Mouse (Mus musculus): ENCODE measurements around the gene Tnfrsf1a. TPM values are rescaled to one million over a fixed set of nuclear protein-coding genes. Genes with fewer than 3 reads are reported as not detected.
"Not testable (repeated sequence)": the region's sequence is repeated elsewhere in the genome, so short reads cannot be mapped to it uniquely, and the experiment has no call there.

The Tnfrsf1a gene
- polyA plus RNA-seq (2017; shearing (Covaris generic)) = 10 to 100 TPM; 23.3 to 28.5 (median 24.7) TPM

DNA sequence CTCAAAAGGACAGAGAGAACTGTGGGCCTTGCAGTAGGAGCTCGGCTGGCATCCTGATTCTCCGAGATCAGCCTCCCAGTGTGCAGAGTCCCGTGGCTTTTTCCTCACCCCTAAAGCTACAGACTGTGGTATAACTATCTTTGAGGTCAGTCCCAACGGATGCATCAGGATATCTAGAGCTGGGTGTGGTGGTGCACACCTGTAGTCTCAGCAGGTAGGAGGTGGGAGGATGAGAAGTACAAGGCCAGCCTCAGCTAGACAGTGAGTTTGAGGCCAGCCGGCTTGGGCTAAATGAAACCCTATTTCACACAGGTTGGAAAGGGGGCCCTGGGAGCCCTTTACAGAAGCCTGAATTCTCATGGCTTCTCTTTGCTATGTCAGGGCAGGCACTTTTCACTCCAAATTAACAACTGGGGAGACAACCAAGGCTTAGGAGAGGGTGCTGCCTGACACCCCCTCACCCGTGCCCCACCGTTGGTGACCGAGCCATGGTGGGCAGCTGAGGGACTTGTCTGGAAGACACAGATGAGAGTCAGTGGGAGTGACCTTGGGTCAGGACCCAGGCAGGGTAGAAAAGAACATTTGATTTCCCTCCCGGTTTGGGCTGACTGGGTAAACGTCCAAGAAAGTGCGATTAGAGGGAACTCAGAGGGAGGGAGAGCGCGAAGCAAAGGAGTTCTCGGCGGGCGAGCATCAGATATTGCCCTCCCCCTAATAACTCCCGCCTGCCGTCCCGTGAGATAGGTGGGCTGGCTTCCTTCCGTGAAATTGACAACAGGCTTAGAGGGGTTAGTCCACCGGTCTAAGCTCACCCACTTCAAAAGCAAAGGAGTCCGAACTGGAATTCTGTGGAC is at the start of gene Tnfrsf1a:
Tnfrsf1a (plus strand) TSS at position 642 of the 854 bp plus-strand sequence.
- peak; percentile 1 for ATAC-seq

DNA sequence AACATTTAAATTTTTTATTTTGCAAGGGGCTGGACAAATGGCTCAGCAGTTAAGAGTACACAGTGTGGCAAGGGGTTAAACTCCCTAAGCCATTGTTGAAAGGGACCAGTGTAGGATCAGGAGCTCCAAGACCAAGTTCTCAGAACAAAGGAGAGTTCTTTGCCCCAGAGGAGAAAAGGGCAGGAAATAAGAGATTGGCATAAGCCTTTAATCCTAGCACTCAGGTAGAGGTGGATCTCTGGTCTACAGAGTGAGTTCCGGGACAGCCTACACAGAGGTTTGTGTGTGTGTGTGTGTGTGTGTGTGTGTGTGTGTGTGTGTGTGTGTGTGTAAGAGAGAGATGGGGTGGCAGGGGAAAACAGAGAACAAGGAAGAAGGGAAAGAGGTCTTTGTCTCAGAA is 48.2 kb upstream of the Tnfrsf1a start:
- ATAC-seq = no peak

DNA sequence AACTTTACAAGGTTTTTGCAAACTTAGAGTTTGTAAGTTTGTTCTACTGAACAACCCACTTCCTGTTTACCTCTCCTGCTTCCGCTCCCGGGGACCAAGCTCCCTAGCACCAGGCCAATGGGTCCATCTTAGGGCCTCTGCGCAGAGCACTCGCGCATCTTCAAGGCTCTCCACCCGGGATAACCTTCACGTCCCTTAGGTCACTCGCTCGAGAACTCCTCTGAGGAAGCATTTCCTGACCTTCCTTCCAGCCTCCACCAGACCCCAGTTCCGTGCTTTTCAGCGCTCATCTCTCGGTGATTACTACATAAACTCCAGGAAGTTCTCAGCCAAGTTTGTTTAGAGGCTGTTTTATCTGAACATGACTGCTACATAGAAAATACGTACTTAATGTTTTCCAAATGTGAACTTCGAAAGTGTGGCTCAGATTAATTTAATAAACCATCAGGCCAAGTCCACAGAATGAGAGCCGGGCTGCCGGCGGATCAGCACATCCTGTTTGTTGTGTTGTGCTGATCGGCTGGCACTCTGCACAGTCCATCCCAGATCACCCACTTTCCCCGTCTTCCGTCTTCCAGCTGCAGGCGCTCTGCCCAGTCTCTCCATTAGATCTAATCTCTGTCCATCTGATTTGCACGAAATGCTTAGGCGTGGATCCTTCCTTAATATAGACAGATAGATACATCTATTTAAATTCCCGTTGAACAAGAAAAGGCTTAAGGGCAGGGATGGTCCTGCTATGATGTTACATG is 46.8 kb upstream of the Tnfrsf1a start:
- no peak for ATAC-seq

DNA sequence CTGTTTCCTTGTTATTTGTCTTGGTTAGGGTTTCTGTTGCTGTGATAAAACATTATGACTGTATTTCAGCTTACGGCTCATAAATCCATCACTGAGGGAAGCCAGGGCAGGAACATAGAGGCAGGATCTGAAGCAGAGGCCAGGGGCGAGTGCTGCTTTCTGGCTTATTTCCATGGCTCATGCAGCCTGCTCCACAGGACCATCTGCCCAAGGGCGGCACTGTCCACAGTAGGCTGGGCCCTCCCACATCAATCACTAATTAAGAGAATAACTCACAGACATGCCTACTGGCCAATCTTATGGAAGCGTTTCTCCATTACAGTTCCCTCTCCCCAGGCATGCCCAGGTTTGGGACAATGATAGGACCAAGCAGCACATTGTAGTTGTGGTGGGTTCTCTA is 45.9 kb upstream of the Tnfrsf1a start:
- no peak for ATAC-seq

DNA sequence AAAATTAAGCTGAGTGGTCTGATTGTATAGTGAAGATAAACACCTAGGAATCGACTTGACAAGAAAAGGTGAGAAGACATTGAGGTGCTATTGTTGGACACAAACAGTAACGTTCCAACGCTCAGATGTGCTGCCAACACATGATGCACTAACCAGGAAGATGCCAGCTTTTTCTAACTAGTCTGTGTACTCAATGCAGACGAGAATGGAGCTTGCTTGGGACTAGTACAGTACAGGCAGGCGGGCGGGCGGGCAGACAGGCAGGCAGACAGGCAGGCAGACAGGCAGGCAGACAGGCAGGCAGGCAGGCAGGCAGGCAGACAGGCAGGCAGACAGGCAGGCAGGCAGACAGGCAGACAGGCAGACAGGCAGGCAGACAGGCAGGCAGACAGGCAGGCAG is 44.8 kb upstream of the Tnfrsf1a start:
- not testable (repeated sequence) for ATAC-seq

DNA sequence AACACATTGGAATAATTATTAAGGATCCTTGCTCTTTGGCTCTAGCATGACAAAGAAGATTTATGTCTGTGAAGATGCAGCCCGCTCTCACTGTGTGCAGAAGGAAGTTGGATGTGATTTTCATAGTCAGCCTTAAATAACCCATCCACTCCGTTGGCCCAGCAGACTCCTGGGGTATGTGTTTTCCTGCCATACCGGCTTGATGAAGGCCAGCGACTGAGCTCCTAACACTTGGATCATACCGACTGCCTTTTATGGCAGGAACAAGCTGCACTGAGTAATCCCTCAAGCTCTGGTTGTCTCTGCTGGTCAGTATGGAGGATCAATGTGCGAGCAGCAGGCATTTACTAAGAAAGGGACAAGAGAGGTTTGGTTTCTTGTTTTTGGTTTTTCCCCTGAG is 43.7 kb upstream of the Tnfrsf1a start:
- no peak for ATAC-seq

DNA sequence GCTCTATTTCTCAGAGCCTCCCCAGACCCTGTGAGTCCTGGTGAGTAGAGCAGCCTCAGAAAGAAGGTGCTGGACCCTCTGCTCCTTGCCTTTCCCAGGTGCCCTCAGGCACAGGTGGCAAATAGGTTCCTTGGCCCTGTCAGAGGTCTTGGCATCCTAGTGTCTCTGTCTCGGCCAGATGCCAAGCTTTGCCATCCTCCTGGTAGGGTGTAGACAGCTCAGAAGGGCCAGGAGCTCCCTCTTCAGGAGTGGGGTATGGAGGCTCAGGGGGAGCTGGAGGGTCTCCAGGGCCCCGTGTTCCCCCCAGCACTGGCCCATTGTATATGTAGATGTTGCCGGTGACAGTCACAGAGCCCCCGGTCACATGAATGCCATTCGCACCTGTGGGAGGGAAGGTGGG is 42.1 kb upstream of the Tnfrsf1a start:
- ATAC-seq = no peak

DNA sequence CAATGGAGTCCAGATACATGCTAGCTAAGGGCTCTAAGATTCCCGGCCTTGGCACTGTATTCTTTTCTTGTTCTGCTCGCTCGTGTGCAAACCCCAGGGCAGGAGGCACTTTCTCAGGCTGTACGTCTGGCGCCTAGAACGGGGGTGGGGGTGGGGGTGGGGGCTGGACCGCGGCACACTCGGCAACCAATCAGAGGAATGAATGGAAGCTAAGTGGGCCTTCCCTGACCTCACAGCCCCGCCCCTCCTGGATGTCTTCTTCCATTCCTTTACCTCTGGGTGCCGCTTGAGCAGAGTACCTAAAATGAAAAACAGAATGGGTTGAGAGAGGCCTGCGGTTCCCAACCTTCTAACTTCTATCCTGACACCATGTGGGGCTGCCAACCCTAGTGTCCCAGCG is 40.2 kb upstream of the Tnfrsf1a start:
- ATAC-seq = no peak

DNA sequence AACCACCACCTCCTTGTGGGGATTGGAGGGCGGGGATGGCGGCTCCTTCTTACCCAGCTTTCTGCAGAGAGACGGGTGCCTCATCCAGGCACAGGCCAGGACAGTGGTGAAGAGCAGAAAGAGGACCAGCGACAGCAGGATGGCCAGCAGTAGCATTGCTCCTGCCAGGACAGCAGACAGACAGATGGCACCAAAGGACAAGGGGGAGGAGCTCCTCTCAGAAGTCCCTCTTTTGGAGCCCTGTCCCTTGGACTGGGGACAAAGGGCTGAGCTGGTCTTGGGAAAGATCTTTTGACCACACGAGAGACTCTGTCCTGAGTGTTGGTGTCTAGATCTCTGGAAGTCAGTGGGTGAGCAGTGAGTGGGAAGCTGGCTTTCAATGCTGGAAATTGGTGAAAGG is 39.8 kb upstream of the Tnfrsf1a start:
- no peak for ATAC-seq

DNA sequence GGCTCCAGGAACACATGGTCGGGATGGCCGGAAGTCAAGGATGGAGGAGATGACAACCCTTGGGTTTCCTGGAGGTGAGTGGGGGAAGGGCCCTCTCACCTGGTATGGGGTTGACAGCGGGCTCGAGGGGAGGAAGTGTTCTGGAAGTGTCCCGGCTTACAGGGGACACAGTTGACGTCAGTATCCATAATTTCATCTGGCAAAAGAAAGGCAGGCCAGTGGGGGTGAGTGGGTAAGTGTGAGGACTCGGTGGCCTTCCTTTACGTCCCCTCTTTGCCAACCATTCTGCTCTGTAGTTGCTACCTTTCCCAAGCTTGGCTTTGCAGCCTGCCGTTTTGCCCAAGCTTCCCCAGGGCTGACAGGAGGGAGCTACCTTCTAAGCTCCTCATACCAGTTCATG is 37.0 kb upstream of the Tnfrsf1a start:
- no peak for ATAC-seq

DNA sequence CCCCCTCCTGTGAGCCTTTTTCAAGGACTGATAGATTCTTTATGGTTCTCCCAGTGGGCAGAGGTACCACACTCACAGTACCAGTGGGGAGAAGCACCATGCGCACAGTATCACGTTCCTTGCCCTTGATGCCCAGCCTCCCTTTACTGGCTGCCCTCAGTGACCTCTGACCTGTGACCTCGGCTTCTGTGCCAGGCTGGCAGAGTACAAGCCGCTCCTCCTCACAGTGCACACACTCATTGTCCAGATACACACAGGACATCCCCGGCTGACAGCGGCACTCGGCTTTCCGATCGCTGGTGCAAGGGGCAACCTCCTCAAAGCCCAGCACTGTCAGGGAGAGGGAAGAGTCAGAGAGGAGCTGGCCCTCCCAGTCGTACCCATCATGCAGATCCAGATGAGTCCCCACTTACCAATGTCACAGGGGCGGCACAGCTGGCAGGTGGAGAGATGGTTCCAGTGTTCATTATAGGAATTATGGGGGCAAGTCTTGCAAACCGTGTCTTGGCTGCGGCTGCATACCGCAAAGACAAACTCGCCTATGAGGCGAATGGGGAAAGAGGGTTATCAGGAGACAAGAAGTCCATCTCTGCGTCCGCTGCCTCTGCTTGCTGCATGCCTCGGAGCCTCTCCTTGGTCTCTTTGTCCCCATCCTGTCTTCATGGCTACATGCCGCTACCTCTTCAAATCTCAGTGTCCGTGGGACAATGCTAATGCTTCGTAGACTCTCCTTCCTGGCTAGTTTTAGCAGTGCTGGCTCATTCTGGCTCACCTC is 36.4 kb upstream of the Tnfrsf1a start:
- no peak for ATAC-seq

DNA sequence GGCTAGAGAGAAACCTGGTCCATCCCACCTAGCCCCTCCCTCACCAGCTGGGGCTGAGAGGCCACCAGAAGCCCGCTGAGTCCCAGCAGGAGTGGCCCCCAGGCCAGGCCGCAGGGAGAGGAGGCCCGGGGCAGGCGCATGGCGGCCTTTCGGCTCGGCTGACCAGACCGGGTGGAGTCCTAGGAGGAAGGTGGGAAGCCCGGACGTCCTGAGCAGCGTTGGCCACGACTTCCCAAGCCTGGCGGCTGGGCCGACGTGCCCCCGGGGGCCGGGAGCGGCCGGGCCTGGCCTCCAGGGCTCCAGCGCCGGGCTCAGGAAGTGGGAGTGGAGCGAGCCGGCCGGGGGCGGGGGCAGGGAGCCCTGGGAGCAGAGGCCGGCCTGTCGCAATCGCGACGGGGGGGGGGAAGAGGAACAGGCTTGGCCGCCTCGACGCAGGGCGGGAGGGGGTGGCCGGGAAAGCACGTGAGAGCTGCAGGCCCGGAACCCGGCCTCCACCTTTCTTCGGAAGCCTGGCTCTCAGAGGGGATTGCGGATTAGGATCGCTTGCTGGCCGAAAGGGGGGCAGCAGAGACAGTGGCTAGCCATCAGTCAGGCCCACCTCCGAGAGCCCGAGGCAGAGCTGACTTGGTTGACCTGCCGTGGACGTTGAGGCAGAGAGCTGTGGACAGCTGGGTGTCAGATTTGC is 35.5 kb upstream of the Tnfrsf1a start, which contains the start of gene Ltbr:
Ltbr (minus strand) TSS at position 340 of the 685 bp plus-strand sequence.
- ATAC-seq = no peak

DNA sequence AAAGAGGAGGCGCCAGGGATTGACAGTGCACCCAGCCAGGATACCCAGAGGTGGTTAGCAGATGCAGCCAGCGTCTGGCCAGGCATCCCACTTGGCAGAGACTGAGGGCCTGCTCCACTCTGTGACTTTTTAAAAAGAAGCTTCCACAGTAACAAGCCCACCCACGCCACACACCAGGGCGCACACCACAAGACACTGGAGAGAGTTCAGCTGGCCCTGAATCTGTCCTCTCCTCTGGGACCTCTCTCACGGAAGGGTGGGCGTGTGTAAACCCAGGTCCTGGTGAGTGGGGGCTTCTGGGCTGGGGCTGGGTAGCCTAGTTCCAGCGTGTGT is 35.0 kb upstream of the Tnfrsf1a start:
- ATAC-seq = no peak

DNA sequence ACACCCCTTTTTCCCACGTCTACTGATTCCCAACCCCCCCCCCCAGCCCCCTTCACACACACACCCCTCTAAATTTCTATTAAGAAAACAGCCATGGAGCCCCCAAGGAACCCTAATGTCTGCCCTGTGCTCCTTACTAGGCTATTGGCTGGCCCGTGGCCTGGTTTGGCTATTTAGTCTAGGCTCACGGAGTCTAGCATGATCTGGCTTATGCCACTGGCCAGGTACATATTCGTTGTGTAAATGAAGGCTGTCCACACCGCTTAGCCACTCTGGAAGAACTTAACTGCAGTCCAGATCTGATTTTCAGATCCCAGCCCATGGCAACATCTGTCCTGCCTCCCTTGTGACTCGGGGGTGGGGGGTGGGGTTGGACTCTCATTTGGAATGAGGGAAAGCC is 34.4 kb upstream of the Tnfrsf1a start:
- ATAC-seq = no peak

DNA sequence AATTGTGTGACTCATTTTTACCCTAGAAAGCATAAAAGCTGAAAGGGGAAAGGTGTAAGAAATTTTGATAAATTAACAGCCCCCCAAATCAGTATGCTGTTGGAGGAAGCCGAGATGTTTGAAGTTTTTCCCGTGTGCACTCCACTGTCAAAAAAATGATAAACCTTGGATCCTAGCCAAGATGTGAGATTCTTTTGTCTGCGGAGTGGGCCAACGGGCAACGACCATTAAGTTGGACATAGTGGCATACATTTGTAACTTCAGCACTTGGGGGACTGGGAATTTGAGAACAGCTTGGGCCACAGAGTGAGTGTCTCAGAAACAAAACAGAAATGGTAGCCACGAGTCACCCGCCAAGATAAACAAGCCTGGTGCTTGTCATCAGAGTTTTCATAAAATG is 32.1 kb upstream of the Tnfrsf1a start:
- ATAC-seq = no peak

DNA sequence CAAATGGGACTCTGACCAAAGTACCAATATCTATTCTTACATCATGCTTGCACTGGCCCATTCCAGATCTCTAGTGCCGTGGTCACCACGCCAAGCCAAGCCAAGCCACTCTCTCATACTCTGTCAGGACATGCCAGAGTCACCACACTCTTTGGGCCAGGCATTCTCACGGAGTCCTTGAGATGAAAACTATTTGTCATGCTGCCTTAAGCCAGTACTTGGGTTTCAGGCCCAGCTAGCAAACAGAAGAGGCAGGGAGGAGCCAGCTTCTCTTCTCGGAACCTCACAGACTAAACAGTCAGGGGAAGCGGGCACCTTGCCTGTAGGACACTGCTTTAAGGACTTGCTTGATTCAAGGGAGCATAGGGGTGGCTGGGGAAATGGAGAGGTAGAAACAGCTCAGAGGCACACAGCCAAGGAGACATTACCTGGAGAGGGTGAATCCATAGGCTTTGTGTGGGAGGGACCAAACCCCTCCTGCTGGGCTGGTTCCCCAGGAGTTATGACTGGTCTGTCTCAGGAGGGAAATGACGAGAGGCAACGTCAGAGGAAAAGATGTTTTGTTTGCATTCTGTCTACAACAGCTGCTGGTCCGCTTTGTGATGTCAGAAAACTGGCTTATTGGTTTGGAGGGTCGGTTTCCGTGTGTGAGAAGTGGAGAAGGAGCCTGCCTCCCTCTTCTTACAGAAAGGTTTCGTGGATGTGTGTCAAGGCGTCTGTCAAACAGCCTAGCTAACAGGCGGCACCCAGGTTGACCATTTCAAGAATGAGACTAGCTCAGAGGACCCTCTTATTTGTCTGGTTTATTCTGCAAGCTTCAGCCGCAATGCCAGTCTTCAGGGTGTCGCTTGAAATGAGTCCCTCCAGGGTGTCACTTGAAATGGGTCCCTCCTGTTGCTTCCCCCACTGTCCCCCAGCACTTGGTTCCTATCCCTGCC is 29.9 kb upstream of the Tnfrsf1a start:
- no peak for ATAC-seq

DNA sequence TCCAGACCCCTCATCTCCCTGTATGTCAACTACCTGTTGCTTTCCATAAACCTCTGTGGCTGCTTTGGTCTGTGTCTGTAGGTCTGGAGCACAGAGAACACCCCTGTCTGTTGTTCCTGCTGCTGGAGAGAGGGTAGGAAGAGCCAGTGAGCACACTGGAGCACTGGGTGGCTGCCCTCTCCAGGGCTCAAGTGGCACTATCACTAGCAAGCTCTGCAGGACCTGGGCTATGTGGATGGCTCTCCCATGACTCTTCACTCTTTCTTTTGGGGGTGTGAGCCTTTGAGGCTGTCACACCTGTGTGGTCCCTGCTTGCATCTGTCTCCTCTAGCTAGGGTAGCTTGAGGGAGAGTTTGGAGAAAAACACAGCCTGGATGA is 29.3 kb upstream of the Tnfrsf1a start:
- no peak for ATAC-seq

DNA sequence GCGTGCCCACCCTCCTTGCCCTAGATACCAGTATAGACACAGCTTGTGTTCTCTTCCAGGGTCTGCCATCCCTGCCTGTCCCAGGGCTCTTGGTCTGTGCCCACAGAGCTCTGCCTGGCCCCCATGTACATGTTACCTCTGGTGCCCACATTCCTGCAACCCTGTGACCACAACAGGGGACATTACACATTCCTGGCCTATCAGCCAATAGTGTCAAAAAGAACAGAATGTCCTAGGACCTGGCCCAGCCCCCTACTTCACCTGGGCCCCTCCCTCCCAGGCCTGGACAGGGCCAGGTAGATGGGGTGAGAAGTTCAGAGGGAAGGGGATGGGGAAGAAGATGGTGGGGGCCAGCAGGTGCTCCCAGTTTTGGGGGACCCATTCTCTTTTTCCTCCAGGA is 28.8 kb upstream of the Tnfrsf1a start, which contains the start of gene Scnn1a:
Scnn1a (plus strand) TSS at position 337 of the 400 bp plus-strand sequence.
- ATAC-seq = no peak

DNA sequence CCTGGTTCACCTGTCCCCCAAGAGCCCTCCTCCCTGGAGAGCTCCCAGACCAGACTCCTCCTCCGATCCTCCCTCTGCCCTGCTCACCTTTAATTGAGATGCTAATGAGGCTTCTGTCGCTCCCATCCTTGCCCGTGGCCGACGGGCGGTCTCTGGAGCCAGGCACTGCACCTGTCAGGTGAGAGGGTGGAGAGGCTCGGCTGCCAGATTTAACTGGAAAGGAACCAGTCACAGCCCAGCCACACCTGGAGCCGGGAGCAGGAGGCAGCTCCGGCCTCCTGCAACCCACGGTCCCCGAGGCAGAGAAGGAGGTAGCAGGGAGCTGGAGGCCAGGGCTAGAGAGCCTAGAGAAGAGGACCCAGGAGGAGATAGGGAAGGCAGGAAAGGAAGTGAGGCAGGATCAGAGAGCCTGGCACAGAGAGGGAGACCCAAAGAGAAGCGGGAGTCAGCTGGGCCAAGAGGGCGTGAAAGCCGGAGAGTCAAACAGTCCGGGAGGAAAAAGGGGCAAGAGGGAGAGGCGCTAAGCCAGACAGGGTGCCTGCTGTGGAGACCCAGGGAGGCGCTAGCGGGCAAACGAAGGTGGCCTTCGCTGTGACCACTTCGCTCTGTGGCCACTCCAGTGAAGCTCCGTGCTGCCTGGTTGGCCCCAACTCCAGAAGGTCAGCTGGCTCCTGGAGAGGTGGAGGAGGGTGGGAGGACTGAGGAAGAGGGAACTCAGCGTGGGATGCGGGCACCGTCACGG is 27.9 kb upstream of the Tnfrsf1a start:
- ATAC-seq = no peak

DNA sequence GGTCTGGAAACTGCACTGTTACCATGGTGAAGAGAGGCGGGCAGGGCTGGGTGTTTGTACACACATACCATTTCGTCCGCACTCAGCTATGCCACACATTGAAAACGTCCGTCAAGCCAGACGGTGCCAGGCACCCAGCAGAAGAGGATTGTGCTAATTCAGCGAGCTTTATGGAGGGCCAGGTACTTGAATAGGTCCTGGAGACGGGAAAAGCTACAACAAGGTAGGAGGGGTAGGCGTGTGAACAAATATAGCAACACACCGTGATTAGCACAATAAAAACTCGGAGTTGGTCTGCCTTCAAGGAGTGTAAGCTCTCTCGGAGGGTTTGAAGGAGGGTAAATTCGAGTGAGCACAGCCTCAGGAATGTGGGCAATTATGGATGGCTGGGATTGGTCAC is 26.4 kb upstream of the Tnfrsf1a start:
- ATAC-seq = no peak

DNA sequence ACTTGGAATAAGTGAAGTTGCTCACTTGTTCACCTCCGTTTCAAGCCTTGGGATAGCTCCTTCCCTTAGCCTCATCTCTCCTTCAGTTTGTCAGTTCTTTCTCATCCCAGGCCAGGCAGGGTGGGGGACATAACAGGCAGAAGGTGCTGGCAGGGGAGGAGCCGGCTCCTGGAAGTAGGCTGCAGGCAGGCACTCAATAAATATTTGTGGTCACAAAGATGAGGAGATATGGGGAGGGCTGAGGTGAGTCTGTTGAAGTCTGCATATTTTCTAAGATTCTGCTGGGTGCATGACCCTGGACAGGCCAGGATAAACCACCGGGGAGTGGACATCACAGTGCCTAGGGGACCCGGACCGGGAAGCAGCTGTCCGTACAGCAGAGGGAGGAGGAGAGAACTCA is 25.6 kb upstream of the Tnfrsf1a start:
- no peak for ATAC-seq
